Mouse (Mus musculus) ovary, adult 18-20 months (tissue): ENCODE data around the gene Izumo1.

Experiments
- DNase-seq: peaks from one replicate; pipeline ENCODE4 v3.0.0; 2022; ENCODE audit warnings: low spot score, mixed read lengths

Izumo1 gene

DNA sequence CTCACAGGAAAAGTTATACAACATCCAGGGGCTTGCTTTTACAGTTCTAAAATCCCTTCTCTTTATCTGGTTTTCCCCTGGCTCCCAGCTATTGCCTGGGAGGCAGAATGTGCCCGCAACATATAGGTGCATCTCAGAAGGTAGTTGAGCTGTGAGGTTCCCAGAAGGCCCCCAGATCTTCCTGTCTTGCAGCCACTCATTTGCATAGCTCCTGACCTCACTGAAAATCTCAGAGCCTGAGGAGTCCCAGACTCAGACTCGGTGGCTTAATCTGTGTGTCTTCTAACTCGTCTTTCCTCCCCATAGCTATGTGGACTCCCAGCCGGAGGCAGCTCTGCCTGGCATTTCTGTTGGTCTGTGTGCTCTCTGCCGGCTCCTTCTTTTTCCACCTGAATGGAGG, 3.3 kb upstream of the Izumo1 start:
- DNase-seq = no peak

- DNase-seq = no peak
Observed at GRCm38 (mm10) chr7:45619592-45619991, 2.0 kb upstream of the Izumo1 start.

- DNase-seq = no peak
Observed at GRCm38 (mm10) chr7:45623507-45623906, 1.9 kb downstream of the Izumo1 start.

- no peak for DNase-seq
Observed at GRCm38 (mm10) chr7:45624718-45625117, 3.1 kb downstream of the Izumo1 start.

- DNase-seq = no peak
Observed at GRCm38 (mm10) chr7:45625481-45625880, 3.9 kb downstream of the Izumo1 start.

DNA sequence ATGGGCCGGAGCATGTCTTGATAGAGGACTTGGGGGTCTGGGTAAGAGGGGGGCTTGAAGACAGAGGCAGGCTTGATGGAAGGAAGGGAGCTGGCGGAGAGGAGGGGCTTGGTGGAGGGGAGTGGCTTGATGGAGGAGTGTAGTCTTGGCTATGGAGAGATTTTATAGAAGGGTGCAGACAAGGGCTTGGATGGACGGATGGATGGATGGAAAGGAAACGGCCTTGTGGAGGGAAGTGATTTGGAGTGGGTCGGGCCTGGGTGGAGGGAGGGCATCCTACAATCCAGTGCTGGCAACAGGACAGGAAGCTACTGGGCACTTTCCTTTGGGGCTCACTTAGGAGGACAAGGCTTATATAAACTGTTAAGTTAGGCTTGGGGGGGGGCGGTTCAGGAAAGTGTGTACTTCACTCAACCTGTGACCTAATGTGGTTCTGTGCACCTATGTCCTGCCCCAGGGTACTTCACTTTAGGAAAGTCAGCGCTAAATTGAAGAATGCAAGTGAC, 5.0 kb downstream of the Izumo1 start:
- no peak for DNase-seq

- no peak for DNase-seq
Observed at GRCm38 (mm10) chr7:45627261-45627660, 5.7 kb downstream of the Izumo1 start, which contains the start of gene Rasip1. TSS of gene Rasip1 (plus strand) at chr7:45627488.

DNA sequence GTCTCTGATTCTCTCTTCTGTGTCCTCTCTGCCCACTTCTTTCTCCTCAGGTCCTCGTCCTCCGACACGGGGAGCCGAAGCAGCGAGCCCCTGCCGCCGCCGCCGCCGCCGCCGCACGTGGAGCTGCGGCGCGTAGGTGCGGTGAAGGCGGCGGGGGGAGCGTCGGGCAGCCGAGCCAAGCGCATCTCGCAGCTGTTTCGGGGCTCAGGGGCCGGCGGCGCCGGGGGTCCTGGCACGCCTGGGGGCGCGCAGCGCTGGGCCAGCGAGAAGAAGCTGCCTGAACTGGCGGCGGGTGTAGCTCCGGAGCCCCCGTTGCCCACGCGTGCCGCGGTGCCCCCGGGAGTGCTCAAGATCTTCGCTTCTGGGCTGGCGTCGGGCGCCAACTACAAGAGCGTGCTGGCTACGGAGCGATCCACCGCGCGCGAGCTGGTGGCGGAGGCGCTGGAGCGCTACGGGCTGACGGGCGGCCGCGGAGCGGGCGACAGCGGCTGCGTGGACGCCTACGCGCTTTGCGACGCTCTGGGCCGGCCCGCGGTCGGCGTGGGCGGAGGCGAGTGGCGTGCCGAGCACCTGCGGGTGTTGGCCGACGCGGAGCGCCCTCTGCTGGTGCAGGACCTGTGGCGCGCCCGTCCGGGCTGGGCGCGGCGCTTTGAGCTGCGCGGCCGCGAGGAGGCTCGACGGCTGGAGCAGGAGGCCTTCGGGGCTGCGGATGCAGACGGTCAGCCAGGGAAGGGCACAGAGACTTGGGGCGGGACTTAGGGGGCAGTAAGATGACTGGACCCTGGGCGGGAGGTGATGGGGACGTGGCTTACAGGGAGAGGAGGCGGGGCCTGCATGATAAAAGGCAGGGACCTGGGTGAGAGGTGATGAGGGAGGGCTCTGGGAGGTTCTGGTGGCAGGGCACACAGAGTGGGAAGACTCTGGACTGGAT, 7.0 kb downstream of the Izumo1 start:
- peak; percentile 76 for DNase-seq

DNA sequence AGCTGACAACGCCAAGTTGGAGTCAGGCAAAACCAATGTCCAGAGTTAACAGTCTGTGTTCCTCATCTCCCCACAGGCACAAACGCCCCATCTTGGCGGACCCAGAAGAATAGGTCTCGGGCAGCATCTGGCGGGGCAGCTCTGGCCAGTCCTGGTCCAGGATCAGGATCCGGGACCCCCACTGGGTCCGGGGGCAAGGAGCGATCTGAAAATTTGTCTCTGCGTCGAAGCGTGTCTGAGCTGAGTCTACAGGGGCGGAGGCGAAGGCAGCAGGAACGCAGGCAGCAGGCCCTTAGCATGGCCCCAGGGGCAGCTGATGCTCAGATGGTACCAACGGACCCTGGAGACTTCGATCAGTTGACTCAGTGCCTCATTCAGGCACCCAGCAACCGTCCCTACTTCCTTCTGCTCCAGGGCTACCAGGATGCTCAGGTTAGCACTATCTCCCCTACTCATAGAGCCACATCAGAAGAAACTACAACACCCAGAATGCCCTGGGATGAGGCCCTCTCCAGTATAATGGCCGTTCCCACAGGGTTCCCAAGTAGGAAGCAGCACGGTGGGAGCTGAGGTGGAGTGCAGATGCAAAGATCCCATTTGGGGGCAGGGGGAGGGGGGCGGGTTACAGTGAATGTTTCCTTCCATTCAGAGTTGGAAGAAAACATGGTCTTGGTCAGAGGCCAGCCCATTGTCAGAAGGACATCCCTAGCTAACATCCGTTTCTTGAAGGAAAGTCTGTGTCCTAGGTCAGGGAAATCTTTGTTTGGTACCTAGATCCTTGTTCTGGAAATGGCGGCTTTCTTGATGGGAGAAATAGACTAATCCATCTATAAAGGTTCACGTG, 8.7 kb downstream of the Izumo1 start:
- DNase-seq = no peak

- DNase-seq = no peak
Observed at GRCm38 (mm10) chr7:45632499-45632898, 10.9 kb downstream of the Izumo1 start.

DNA sequence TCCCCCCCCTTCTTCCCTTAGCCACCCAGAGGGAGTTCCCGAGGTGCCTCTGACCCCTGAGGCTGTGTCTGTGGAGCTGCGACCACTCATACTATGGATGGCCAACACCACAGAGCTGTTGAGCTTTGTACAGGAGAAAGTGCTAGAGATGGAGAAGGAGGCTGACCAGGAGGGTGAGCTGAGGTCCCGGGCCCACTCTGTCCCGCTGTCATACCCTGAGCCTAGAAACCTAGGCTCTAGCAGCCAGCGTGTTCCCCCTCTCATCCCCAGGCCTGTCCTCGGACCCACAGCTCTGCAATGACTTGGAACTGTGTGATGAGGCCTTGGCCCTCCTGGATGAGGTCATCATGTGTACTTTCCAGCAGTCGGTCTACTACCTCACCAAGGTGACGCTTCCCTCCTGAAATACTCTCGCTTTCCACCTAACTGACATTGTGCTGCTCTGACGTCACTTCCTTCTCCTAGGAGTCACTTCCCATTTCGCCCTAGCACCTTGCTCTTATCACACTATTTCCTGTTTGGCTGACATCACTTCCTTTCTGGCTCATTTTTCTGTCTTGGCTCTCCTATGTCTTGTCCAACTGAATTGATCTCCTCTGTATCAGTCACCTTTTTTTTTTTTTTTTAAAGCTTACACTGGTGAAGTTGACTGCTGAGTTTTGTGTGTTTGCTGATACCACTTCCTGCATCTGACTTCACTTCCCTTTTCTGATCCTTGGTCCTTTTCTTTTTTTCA, 13.5 kb downstream of the Izumo1 start:
- no peak for DNase-seq

- DNase-seq = no peak
Observed at GRCm38 (mm10) chr7:45635711-45636688, 14.4 kb downstream of the Izumo1 start.

DNA sequence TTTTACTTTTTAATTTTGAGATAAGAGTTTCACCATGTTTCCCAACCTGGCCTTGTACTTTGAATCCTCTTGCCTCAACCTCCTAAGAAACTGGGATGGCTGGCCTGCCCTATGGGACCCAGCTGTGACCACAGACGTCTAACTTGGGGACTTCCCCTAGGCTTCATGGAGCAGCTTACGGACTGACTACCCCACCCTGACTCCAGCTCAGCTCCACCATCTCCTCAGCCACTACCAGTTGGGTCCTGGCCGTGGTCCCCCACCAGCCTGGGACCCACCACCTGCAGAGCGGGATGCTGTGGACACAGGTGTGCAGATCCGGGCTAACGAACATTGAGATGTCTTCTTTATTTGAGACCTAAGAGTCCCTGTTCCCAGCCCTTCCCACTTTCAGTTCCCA, 16.1 kb downstream of the Izumo1 start:
- DNase-seq = no peak

DNA sequence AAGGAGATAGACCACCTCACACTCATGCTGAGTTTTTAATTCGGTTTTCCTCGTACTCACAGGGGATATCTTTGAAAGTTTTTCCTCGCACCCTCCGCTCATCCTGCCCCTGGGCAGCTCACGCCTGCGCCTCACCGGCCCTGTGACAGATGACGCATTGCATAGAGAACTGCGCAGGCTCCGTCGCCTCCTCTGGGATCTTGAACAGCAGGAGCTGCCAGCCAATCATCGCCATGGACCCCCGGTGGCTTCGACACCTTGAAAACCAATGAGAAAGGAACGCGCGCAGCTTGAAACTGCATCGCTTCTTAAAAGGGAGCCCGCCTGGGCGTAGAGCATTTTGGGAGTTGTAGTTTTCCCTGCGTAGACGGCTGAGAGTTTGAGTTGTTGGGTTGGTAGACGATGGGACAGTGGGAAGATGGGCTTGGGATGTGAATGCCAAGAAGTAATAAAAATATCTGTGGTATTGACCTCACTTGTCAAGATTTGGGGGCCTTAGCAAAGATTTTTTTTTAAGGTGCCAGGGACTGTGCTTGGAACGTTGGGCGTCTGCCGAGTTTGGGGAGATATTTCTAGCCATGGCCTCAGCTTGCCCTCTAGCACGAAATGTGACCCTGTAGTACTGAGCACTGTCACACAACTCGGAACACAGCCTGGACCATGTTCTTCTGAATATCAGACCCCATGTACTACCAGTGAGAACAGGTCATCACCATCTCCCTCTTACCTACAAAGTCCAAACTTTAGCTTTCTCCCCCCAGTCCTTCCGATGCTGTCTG, 17.2 kb downstream of the Izumo1 start:
- DNase-seq = peak; percentile 93

- DNase-seq = peak; percentile 45
Observed at GRCm38 (mm10) chr7:45639561-45640027, 18.0 kb downstream of the Izumo1 start, which contains the start of gene Mamstr. TSS of gene Mamstr (plus strand) at chr7:45639977.

DNA sequence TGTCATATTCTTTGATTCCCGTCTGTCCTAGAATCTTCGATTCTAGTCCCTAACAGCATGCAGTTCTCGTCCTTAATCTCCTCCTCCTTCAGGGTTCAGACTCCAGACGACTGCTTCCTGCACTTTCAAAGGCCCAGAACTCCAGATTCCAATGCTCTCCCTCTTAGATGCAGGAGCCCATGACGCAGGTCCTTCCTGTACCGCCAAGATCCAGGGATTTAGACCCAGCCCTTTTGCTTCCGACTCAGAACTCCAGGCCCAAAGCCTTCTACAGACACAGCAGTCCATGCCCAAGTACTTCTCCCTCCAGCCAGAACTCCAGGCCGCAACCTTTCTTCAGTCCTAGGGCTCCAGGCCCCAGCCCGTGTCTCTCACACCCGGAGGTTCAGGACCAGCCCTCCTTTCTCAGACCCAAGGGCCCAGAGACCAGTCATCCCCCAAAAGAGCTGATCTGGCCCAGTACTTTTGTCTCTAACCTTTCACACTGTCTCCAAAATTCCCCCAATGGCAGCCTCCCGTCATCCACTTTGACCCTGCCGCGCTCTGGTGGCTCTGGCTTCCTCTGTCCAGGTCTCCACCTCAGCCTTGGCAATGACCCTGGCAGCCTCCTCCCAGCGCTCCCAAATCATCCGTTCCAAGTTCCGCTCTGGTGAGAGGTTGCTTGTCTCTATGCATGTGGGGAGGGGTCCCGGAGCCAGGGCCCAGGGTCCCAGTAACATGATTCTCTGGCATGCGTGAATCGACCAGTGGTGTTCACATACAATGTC, 18.8 kb downstream of the Izumo1 start:
- no peak for DNase-seq

GRCm38 (mm10) chr7:45641391-45642040, 19.9 kb downstream of the Izumo1 start:
- DNase-seq = no peak

- no peak for DNase-seq
Observed at GRCm38 (mm10) chr7:45642083-45642482, 20.5 kb downstream of the Izumo1 start.
